Mouse (Mus musculus): ENCODE data around the gene Ifi27. TPM values are rescaled to one million over a fixed set of nuclear protein-coding genes. Genes with fewer than 3 reads are reported as not detected.
"Not testable (repeated sequence)": the region's sequence is repeated elsewhere in the genome, so short reads cannot be mapped to it uniquely, and the experiment has no call there.

The Ifi27 gene
- polyA plus RNA-seq, 1 experiment from 2014 or later = 8.4 TPM

- not testable (repeated sequence) for H3K9ac ChIP-seq (replicated peaks; ENCODE audit: low read depth, low read length); H3K4me3 ChIP-seq (replicated peaks; ENCODE audit: low read length); H3K9me3 ChIP-seq (ENCODE audit: control insufficient read depth, low read length); H3K36me3 ChIP-seq (ENCODE audit: control insufficient read depth, insufficient read depth); H3K4me1 ChIP-seq (replicated peaks; ENCODE audit: control insufficient read depth, insufficient read depth, low read length); H3K27ac ChIP-seq (ENCODE audit: low read length); H3K27me3 ChIP-seq (replicated peaks; ENCODE audit: control insufficient read depth, insufficient read depth, low read length); ATAC-seq; H3K4me2 ChIP-seq (ENCODE audit: low read length)
- 70% methylated on average over 9 of the region's 9 CpGs for WGBS
Measured at GRCm38 (mm10) chr12:103484200-103484972, 50.4 kb downstream of the Ifi27 start.

DNA sequence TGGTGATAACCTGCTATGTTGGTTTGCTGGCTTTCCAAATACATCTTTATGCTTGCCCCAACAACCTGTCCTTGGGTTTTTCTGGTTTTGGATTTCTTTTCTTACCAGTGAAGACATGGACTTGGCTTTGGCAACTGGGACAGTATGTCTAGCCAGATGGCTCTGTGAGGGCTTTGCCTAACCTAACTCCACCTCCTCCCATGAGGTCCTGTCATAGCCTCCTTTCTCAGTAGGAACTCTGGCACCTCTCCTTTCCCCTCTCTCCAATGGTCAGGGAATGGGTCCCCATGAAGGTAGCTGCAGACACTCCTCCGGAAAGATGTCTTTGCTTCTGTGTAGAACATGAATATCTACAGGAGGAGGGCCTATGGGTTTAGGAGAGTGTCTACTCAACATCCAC, 52.7 kb downstream of the Ifi27 start:
- Histone ChIP-seq H3K9ac (replicated peaks; ENCODE audit: low read depth, low read length) (no peak overlapping the region), H3K4me2 (ENCODE audit: low read length) (no peak overlapping the region), H3K27me3 (replicated peaks; ENCODE audit: control insufficient read depth, insufficient read depth, low read length) (no peaks in the 10 kb centered on the region), H3K27ac (ENCODE audit: low read length) (no peak overlapping the region), H3K36me3 (ENCODE audit: control insufficient read depth, insufficient read depth) (no peaks in the 10 kb centered on the region), H3K4me3 (replicated peaks; ENCODE audit: low read length) (no peak overlapping the region), H3K4me1 (replicated peaks; ENCODE audit: control insufficient read depth, insufficient read depth, low read length) (no peaks in the 10 kb centered on the region), H3K9me3 (ENCODE audit: control insufficient read depth, low read length) (no peaks in the 10 kb centered on the region)
- no peak for ATAC-seq
- 100% methylated on average over 1 of the region's 1 CpGs for WGBS

DNA sequence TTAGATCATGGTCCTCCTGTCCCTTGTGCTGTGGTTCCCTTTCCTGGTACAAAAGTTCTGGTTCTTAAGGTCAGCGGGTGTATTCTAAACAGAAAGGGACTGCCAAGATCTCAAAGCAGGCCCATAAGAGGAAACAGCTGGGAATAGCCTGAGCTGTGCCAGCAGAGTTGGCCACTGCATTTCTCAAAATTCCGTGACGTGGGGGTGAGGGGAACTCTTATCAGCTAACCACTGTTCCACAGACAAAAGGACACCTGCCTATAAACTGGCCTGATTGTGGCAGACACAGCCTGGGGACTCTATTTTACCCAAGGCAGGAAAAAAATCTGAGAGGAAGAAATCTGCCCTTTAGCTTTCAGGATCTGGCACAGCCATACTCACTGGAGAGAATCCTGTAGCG, 53.3 kb downstream of the Ifi27 start:
- Histone ChIP-seq H3K4me1 (replicated peaks; ENCODE audit: control insufficient read depth, insufficient read depth, low read length) (no peaks in the 10 kb centered on the region), H3K27ac (ENCODE audit: low read length) (no peak overlapping the region), H3K4me2 (ENCODE audit: low read length) (no peak overlapping the region), H3K4me3 (replicated peaks; ENCODE audit: low read length) (no peak overlapping the region), H3K9me3 (ENCODE audit: control insufficient read depth, low read length) (no peaks in the 10 kb centered on the region), H3K9ac (replicated peaks; ENCODE audit: low read depth, low read length) (no peak overlapping the region), H3K36me3 (ENCODE audit: control insufficient read depth, insufficient read depth) (no peaks in the 10 kb centered on the region), H3K27me3 (replicated peaks; ENCODE audit: control insufficient read depth, insufficient read depth, low read length) (no peaks in the 10 kb centered on the region)
- WGBS = 62% methylated on average over 4 of the region's 4 CpGs
- ATAC-seq = no peak

GRCm38 (mm10) chr12:103487750-103488149, 53.7 kb downstream of the Ifi27 start:
- H3K27me3 ChIP-seq (replicated peaks; ENCODE audit: control insufficient read depth, insufficient read depth, low read length) = no peaks in the 10 kb centered on the region
- no peak overlapping the region for H3K9ac ChIP-seq (replicated peaks; ENCODE audit: low read depth, low read length)
- no peak overlapping the region for H3K27ac ChIP-seq (ENCODE audit: low read length)
- 77% methylated on average over 2 of the region's 2 CpGs for WGBS
- H3K4me2 ChIP-seq (ENCODE audit: low read length) = no peak overlapping the region
- no peak for ATAC-seq
- no peaks in the 10 kb centered on the region for H3K36me3 ChIP-seq (ENCODE audit: control insufficient read depth, insufficient read depth)
- H3K9me3 ChIP-seq (ENCODE audit: control insufficient read depth, low read length) = no peaks in the 10 kb centered on the region
- H3K4me1 ChIP-seq (replicated peaks; ENCODE audit: control insufficient read depth, insufficient read depth, low read length) = no peaks in the 10 kb centered on the region
- H3K4me3 ChIP-seq (replicated peaks; ENCODE audit: low read length) = no peak overlapping the region

Other genes with a start within 250 kb of the Ifi27 start
- 0.25 TPM in 1 of 2 replicates, not detected in the other for gene Prima1, start 192.1 kb upstream of the Ifi27 start, polyA plus RNA-seq (2015; fragmentation: Nextera tagmentation; extraction: Ambion mirVana)
- 2.5 and 3.0 TPM in 2 replicates for gene Fam181a, start 123.2 kb upstream of the Ifi27 start, polyA plus RNA-seq (2015; fragmentation: Nextera tagmentation; extraction: Ambion mirVana)
- 0.73 and 0.77 TPM in 2 replicates for gene Asb2, start 78.2 kb upstream of the Ifi27 start, polyA plus RNA-seq (2015; fragmentation: Nextera tagmentation; extraction: Ambion mirVana)
- 23.8 TPM in 2 replicates for gene Otub2, start 45.5 kb upstream of the Ifi27 start, polyA plus RNA-seq (2015; fragmentation: Nextera tagmentation; extraction: Ambion mirVana)
- gene 9330161L09Rik, start 26.4 kb upstream of the Ifi27 start, polyA plus RNA-seq (2015; fragmentation: Nextera tagmentation; extraction: Ambion mirVana) = 1.1 and 1.4 TPM in 2 replicates
- gene Ddx24, start 8.4 kb upstream of the Ifi27 start, polyA plus RNA-seq (2015; fragmentation: Nextera tagmentation; extraction: Ambion mirVana) = 128 and 136 TPM in 2 replicates
- gene Ifi27l2a, start 9.5 kb downstream of the Ifi27 start, polyA plus RNA-seq (2015; fragmentation: Nextera tagmentation; extraction: Ambion mirVana) = 1.2 and 1.9 TPM in 2 replicates
- gene Ifi27l2b, start 23.0 kb downstream of the Ifi27 start, polyA plus RNA-seq (2015; fragmentation: Nextera tagmentation; extraction: Ambion mirVana) = not detected in 2 replicates
- 1.7 and 2.4 TPM in 2 replicates for gene Ppp4r4, start 98.1 kb downstream of the Ifi27 start, polyA plus RNA-seq (2015; fragmentation: Nextera tagmentation; extraction: Ambion mirVana)
- gene Serpina10, start 197.2 kb downstream of the Ifi27 start, polyA plus RNA-seq (2015; fragmentation: Nextera tagmentation; extraction: Ambion mirVana) = 0.14 TPM in 1 of 2 replicates, not detected in the other
- gene Serpina6, start 223.0 kb downstream of the Ifi27 start, polyA plus RNA-seq (2015; fragmentation: Nextera tagmentation; extraction: Ambion mirVana) = not detected in 2 replicates
- gene Serpina16, start 241.9 kb downstream of the Ifi27 start, polyA plus RNA-seq (2015; fragmentation: Nextera tagmentation; extraction: Ambion mirVana) = not detected in 2 replicates

All from forebrain, embryonic 16.5 days (tissue).